Mouse (Mus musculus): Measurements from ENCODE around the gene Fgfr2. TPM values are rescaled to one million over a fixed set of nuclear protein-coding genes. Genes with fewer than 3 reads are reported as not detected.

The Fgfr2 gene
- polyA plus RNA-seq, 1 experiment from 2014 or later: not detected

GRCm38 (mm10) chr7:130183960-130184359 is 2939.2 kb downstream of the Fgfr2 start:
- no peak overlapping the region for H3K27ac ChIP-seq
- no peaks in the 10 kb centered on the region for H3K36me3 ChIP-seq (ENCODE audit: inconsistent target)
- WGBS (ENCODE audit: missing documents): 83% methylated on average over 5 of the region's 5 CpGs
- H3K4me3 ChIP-seq (ENCODE audit: inconsistent target): no peak overlapping the region
- no peaks in the 10 kb centered on the region for H3K79me2 ChIP-seq (ENCODE audit: inconsistent target)

DNA sequence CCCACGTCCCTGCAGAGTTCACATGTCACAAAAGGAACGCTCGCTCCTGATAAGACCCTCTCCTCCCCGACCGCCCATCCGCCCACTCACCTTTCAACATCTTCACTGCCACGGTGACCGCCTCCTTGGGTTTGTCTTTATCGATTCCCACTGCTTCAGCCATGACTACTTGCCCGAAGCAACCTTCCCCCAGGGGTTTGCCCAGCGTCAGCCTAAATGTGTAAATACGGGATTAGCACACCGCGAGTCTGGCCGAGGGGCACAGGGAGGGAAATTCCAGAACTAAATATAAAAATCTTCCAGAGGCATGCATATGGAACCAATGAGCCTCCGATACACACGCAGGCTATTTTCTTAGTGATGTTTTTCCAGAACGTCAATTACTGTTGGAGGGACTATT is 2940.6 kb downstream of the Fgfr2 start:
- Histone ChIP-seq H3K79me2 (ENCODE audit: inconsistent target) (no peaks in the 10 kb centered on the region), H3K4me3 (ENCODE audit: inconsistent target) (no peak overlapping the region), H3K36me3 (ENCODE audit: inconsistent target) (no peaks in the 10 kb centered on the region), H3K27ac (no peak overlapping the region)
- WGBS (ENCODE audit: missing documents): 68% methylated on average over 18 of the region's 18 CpGs

DNA sequence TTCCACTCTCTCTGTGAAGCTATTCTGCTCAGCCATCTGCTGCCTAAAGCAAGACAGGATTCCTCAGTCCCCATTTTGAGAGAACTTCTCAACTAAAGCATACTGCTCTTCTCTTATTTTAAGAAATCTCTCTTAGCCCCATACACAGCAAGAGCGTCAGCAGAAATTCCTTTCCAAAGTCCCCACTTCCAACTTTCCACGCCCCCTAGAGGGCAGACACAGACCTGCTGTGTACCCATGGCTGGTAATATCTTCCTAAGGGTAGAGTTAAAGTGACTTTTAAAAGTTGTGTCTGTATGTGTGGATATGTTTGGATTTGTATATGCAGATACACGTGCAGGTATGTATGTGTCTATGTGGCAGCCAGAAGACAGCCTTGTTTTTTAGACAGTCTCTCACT is 2944.2 kb downstream of the Fgfr2 start:
- Histone ChIP-seq H3K27ac (no peak overlapping the region), H3K4me3 (ENCODE audit: inconsistent target) (no peak overlapping the region), H3K36me3 (ENCODE audit: inconsistent target) (no peaks in the 10 kb centered on the region), H3K79me2 (ENCODE audit: inconsistent target) (no peaks in the 10 kb centered on the region)
- 55% methylated on average over 3 of the region's 3 CpGs for WGBS (ENCODE audit: missing documents)

DNA sequence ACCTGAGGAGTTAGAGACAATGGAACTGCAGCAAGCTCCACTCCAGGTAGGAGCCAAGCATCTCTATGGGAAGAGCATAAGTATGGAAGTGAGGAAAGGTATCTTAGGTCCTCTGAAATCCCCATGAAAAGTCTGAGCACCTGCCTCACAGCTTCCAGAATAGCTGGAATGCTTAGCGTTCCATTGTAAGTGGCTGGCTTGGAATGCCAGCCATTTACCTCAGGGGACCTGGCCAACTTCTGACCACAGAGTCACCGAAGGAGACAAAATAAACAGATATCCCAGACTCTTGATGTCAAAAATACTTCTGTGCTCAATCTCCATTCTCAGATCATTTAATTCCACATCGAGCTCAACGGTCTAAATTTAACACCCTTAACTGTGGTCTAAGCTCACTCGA is 2946.1 kb downstream of the Fgfr2 start:
- Histone ChIP-seq H3K4me3 (ENCODE audit: inconsistent target) (no peak overlapping the region), H3K27ac (no peak overlapping the region), H3K36me3 (ENCODE audit: inconsistent target) (no peaks in the 10 kb centered on the region), H3K79me2 (ENCODE audit: inconsistent target) (no peaks in the 10 kb centered on the region)
- WGBS (ENCODE audit: missing documents): 85% methylated on average over 5 of the region's 5 CpGs

- 55% methylated on average over 7 of the region's 7 CpGs for WGBS (ENCODE audit: missing documents)
- no peak overlapping the region for H3K27ac ChIP-seq
Observed at GRCm38 (mm10) chr7:130174525-130174924, 2948.6 kb downstream of the Fgfr2 start.

DNA sequence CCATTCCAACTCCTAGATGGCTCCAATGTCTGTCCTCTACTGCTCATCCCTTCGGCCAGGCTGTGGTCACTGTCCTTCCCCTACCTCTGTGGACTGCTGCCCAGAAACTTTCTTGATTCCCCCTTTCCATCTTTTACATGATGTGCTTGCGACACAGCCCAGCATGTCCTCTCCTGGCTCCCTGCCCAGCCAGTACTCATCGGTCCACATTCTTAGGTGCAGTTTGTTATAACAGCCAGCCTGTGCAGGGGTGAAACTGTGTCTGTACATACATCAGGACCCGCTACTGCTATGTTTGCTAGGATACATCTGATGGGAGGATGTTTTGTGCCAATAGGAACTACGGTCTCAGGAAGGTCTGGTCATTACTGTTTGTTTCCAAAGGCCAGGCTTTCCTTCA is 2949.2 kb downstream of the Fgfr2 start:
- Histone ChIP-seq H3K27ac (no peak overlapping the region), H3K4me3 (ENCODE audit: inconsistent target) (no peak overlapping the region), H3K79me2 (ENCODE audit: inconsistent target) (no peaks in the 10 kb centered on the region), H3K36me3 (ENCODE audit: inconsistent target) (no peaks in the 10 kb centered on the region)
- 87% methylated on average over 5 of the region's 5 CpGs for WGBS (ENCODE audit: missing documents)

More at GRCm38 (mm10) chr7:130174525-130174924, 2948.6 kb downstream of the Fgfr2 start:
- Histone ChIP-seq H3K36me3 (ENCODE audit: inconsistent target) (no peaks in the 10 kb centered on the region), H3K79me2 (ENCODE audit: inconsistent target) (no peaks in the 10 kb centered on the region), H3K4me3 (ENCODE audit: inconsistent target) (no peak overlapping the region)

- 89% methylated on average over 7 of the region's 8 CpGs for WGBS (ENCODE audit: missing documents)
Observed at GRCm38 (mm10) chr7:130170144-130170543, 2953.0 kb downstream of the Fgfr2 start.

DNA sequence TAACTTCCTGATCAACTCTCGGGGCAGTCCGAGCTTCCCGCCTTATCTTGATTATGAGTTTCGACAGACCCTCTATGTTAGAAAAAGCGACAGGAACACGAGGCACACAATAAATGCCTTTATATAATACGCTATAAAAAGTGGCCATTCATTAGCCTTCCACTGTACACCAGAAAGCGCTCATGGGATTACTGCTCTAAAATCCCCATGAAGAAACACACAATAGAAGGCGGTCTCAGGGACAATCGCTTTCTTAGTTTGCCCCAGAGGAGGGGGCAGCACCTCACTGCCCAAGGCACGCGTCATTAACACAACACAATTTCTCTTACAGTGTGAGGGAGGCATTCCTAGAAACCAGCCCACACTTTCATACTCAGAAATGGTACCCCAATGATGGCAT is 2954.9 kb downstream of the Fgfr2 start:
- Histone ChIP-seq H3K36me3 (ENCODE audit: inconsistent target) (no peaks in the 10 kb centered on the region), H3K4me3 (ENCODE audit: inconsistent target) (no peak overlapping the region), H3K79me2 (ENCODE audit: inconsistent target) (no peaks in the 10 kb centered on the region), H3K27ac (no peak overlapping the region)
- 68% methylated on average over 12 of the region's 12 CpGs for WGBS (ENCODE audit: missing documents)

More at GRCm38 (mm10) chr7:130170144-130170543, 2953.0 kb downstream of the Fgfr2 start:
- Histone ChIP-seq H3K79me2 (ENCODE audit: inconsistent target) (no peaks in the 10 kb centered on the region), H3K27ac (no peak overlapping the region), H3K4me3 (ENCODE audit: inconsistent target) (no peak overlapping the region), H3K36me3 (ENCODE audit: inconsistent target) (no peaks in the 10 kb centered on the region)

DNA sequence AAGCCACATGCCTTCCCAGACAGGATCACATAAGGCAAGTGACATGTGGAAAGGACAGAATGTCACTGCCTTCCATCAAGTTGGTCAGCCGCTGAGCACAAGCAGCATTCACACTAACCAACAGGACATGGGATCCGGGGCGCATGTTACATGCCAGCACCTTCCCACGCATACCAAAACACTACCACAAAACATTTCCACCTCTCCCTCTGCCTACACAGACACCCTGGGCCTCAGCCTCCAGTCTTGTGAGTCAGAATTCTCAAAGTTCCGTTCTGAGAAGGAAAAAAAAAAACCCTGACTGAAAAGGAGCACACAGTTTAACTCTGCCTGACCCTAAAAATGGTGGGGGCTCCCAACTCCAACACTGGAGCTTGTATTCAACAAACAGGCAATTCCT is 2955.9 kb downstream of the Fgfr2 start:
- Histone ChIP-seq H3K27ac (no peak overlapping the region), H3K36me3 (ENCODE audit: inconsistent target) (no peaks in the 10 kb centered on the region), H3K79me2 (ENCODE audit: inconsistent target) (no peaks in the 10 kb centered on the region), H3K4me3 (ENCODE audit: inconsistent target) (no peak overlapping the region)
- WGBS (ENCODE audit: missing documents): 77% methylated on average over 4 of the region's 5 CpGs

GRCm38 (mm10) chr7:130166190-130166589 is 2957.0 kb downstream of the Fgfr2 start:
- H3K36me3 ChIP-seq (ENCODE audit: inconsistent target): no peaks in the 10 kb centered on the region
- H3K4me3 ChIP-seq (ENCODE audit: inconsistent target): no peak overlapping the region
- H3K27ac ChIP-seq: no peak overlapping the region
- 93% methylated on average over 4 of the region's 4 CpGs for WGBS (ENCODE audit: missing documents)
- no peaks in the 10 kb centered on the region for H3K79me2 ChIP-seq (ENCODE audit: inconsistent target)

- H3K27ac ChIP-seq: no peak overlapping the region
- 100% methylated on average over 3 of the region's 3 CpGs for WGBS (ENCODE audit: missing documents)
Observed at GRCm38 (mm10) chr7:130165408-130165807, 2957.7 kb downstream of the Fgfr2 start.

DNA sequence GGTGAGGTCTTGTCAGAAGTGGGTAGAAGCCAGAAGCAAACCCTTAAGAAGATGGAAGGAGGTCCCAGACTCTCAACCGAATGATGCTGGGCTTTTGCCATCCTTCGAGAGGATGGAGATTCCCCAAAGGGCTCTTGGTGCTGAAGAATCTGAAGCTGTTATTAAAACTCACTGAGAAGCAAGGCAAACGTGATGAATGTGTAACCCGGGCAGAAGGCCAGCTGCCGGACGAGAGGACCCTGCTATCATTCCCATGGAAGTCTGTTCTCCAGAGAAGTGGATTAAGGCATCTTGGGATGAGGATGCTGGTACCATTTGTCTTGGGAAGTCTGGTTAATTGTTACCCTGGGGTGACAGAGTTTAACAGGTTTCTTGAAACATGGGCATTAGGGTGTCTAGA is 2960.4 kb downstream of the Fgfr2 start:
- 89% methylated on average over 6 of the region's 6 CpGs for WGBS (ENCODE audit: missing documents)
- Histone ChIP-seq H3K27ac (no peak overlapping the region), H3K79me2 (ENCODE audit: inconsistent target) (no peaks in the 10 kb centered on the region), H3K4me3 (ENCODE audit: inconsistent target) (no peak overlapping the region), H3K36me3 (ENCODE audit: inconsistent target) (no peaks in the 10 kb centered on the region)

More at GRCm38 (mm10) chr7:130165408-130165807, 2957.7 kb downstream of the Fgfr2 start:
- no peaks in the 10 kb centered on the region for H3K79me2 ChIP-seq (ENCODE audit: inconsistent target)
- no peaks in the 10 kb centered on the region for H3K36me3 ChIP-seq (ENCODE audit: inconsistent target)
- H3K4me3 ChIP-seq (ENCODE audit: inconsistent target): no peak overlapping the region

DNA sequence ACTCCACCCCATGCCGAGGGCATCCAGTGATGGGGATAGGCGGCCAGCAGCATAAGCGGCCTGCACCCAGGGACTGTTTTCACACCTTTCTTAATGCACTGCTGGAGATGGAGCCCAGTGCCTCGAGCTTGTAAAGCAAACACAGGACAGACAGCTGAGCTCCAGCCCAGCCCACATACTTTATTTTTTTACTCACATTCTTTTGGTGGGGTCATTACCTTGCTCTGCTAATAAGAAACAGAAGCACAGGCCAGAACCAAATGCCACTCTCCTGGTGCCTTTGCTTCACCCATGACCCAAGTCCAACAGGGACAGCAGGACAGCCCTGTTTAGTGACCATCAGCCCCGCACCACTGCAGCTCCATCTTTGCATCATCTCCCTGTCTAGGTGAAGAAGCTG is 2961.6 kb downstream of the Fgfr2 start:
- Histone ChIP-seq H3K79me2 (ENCODE audit: inconsistent target) (no peaks in the 10 kb centered on the region), H3K27ac (no peak overlapping the region), H3K36me3 (ENCODE audit: inconsistent target) (no peaks in the 10 kb centered on the region), H3K4me3 (ENCODE audit: inconsistent target) (no peak overlapping the region)
- 77% methylated on average over 5 of the region's 5 CpGs for WGBS (ENCODE audit: missing documents)

GRCm38 (mm10) chr7:130158845-130159244 is 2964.3 kb downstream of the Fgfr2 start:
- no peak overlapping the region for H3K4me3 ChIP-seq (ENCODE audit: inconsistent target)
- H3K79me2 ChIP-seq (ENCODE audit: inconsistent target): no peaks in the 10 kb centered on the region
- no peaks in the 10 kb centered on the region for H3K36me3 ChIP-seq (ENCODE audit: inconsistent target)
- WGBS (ENCODE audit: missing documents): 93% methylated on average over 3 of the region's 3 CpGs
- H3K27ac ChIP-seq: no peak overlapping the region

- Histone ChIP-seq H3K36me3 (ENCODE audit: inconsistent target) (no peaks in the 10 kb centered on the region), H3K4me3 (ENCODE audit: inconsistent target) (no peak overlapping the region), H3K79me2 (ENCODE audit: inconsistent target) (no peaks in the 10 kb centered on the region), H3K27ac (no peak overlapping the region)
- 75% methylated on average over 7 of the region's 7 CpGs for WGBS (ENCODE audit: missing documents)
Observed at GRCm38 (mm10) chr7:130153363-130153969, 2969.7 kb downstream of the Fgfr2 start.

DNA sequence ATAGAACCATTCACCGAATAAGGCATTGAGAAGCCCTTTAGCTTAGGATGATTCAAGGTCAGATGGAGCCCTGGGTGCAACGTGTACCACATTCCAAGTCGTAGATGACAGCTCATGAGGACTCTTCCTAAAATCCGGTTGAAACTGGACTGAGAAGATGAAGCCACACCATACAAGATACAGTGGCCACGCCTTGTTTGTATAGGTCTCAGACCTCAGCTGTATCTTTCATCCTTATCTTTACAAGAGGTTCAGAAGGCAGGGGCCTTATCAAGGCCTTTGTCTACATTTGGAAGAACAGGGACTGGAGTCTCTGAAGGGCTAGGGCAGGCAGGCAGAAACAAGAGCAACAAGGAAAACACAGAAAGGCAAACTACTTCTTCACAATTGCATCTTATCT is 2974.2 kb downstream of the Fgfr2 start:
- WGBS (ENCODE audit: missing documents): 87% methylated on average over 5 of the region's 5 CpGs
- Histone ChIP-seq H3K79me2 (ENCODE audit: inconsistent target) (no peaks in the 10 kb centered on the region), H3K27ac (no peak overlapping the region), H3K36me3 (ENCODE audit: inconsistent target) (no peaks in the 10 kb centered on the region), H3K4me3 (ENCODE audit: inconsistent target) (no peak overlapping the region)

All from macrophage (primary cell).